Mouse (Mus musculus) embryo, embryonic 10.5 days (tissue): Measurements from ENCODE around the gene Proca1.
A peak's percentile ranks its signal among the peaks of the same experiment; 100 is the strongest.

Experiments used
- DNase-seq: peaks from one replicate; pipeline ENCODE4 v3.0.0-alpha.2; 2015; ENCODE audit warnings: low spot score

The Proca1 gene

GRCm38 (mm10) chr11:78166161-78166560, 27.0 kb upstream of the Proca1 start:
- DNase-seq = peak; percentile 20

DNA sequence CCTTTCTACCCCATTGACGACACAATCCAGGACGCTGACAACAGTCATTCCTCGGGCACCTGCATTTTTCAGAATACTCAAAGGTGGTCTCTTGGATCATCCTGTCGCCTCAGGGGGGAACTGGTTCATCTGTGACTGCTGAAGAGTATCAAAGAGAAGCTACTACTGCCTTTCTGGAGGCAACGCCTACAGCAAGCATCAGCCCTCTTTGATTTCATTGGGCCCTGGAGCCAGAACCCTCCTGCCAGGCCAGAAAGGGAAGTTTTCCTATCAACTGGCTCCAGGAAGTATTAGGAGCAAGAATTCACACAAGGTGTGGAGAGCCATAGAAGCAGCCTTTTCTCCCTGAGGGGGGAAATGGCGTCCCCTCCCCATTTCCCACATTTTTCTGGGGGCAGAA, 26.6 kb upstream of the Proca1 start:
- no peak for DNase-seq

GRCm38 (mm10) chr11:78167257-78167959, 25.8 kb upstream of the Proca1 start:
- DNase-seq = no peak

- no peak for DNase-seq
Observed at GRCm38 (mm10) chr11:78168541-78169468, 24.4 kb upstream of the Proca1 start.

DNA sequence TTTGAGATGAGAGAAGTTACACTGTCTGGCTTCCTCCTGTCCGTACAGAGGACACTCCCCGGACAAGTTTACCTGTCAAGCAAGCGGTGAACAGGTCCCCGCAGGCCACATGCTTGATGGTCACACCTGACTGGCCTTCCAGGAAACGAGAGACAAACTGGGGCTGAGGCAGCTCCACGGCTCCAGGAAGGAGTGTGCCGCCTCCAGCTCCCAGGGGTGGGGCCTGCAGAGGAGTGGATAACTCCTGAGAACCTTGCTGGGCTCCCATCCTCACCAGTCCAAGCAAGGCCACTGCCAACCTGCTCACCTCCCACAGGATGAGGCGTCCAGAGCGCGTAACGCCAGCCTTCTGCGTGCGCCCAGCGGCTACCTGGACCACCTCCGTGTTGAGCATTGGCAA, 22.9 kb upstream of the Proca1 start:
- DNase-seq = no peak

DNA sequence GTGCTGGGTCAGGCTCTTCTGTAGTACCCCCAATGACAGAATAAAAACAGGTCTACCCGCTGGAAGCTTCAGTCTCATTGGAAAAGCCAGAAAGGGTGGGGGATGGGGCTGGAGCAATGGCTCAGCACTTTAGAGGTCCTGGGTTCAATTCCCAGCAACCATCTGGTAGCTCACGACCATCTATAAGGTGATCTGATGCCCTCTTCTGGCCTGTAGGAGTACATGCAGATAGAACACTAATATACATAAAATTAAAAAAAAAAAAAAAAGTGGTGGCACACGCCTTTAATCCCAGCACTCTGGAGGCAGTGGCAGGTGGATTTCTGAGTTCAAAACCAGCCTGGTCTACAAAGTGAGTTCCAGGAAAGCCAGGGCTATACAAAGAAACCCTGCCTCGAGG, 21.9 kb upstream of the Proca1 start:
- no peak for DNase-seq

GRCm38 (mm10) chr11:78172034-78172747, 21.0 kb upstream of the Proca1 start:
- DNase-seq = peak; percentile 48

DNA sequence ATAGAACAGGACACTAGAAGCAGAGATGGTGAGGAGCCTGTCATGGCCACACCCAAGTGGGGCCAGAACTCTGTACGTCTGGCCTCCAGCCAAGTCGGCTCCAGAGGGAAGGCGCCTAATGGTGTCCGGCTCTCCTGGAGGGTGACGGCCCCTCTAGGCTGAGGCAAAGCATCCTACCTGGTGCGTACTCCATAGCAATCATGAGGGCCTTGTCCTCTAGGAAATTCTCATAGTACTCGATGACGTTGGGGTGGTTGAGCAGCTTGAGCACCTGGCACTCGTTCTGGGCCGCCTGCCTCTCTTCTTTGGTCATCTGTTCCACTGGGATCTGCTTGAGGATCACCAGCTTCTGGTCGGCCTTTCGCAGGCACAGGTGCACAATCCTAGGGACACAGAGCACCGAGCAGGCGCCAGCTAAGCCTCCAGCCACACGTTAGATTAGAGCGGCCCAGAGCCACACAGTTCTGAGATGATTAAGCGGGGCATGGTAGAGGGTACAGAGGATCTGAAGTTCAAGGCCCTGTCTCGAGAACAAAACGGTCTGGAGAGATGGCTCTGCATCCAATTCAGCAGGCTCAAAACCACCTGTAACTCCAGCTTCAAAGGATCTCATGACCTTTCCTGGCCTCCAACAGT, 20.3 kb upstream of the Proca1 start:
- no peak for DNase-seq

GRCm38 (mm10) chr11:78174506-78174905, 18.7 kb upstream of the Proca1 start:
- DNase-seq = no peak

GRCm38 (mm10) chr11:78175771-78176401, 17.3 kb upstream of the Proca1 start:
- DNase-seq = no peak

GRCm38 (mm10) chr11:78176402-78176862, 16.8 kb upstream of the Proca1 start, which contains the start of the genes Nek8 and Tlcd1:
Gene Nek8, minus strand, starts transcription at chr11:78176675.
Gene Tlcd1, plus strand, starts transcription at chr11:78176711.
- peak; percentile 97 for DNase-seq

- no peak for DNase-seq
Observed at GRCm38 (mm10) chr11:78176905-78177331, 16.3 kb upstream of the Proca1 start.

DNA sequence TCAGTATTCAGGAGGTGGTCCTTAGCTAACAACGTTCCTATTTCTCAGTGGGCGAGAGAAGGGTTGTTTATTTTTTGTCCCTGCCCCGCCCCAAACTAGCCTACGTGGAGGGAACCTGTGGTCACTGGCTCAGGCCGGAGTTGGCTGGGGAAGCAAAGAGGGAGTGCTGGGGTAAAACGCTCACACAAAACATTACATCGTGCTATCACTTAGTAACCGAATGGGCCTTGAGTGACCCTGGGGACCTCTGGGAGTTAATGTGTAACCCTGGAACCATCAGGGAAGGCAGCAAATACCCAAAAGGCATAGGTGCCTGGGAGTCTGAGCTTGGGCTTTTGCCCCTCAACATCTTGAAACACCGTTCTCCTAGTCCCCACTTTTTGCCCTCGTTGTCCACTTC, 15.8 kb upstream of the Proca1 start:
- peak; percentile 66 for DNase-seq

GRCm38 (mm10) chr11:78177903-78178858, 15.0 kb upstream of the Proca1 start:
- DNase-seq = peak; percentile 98

DNA sequence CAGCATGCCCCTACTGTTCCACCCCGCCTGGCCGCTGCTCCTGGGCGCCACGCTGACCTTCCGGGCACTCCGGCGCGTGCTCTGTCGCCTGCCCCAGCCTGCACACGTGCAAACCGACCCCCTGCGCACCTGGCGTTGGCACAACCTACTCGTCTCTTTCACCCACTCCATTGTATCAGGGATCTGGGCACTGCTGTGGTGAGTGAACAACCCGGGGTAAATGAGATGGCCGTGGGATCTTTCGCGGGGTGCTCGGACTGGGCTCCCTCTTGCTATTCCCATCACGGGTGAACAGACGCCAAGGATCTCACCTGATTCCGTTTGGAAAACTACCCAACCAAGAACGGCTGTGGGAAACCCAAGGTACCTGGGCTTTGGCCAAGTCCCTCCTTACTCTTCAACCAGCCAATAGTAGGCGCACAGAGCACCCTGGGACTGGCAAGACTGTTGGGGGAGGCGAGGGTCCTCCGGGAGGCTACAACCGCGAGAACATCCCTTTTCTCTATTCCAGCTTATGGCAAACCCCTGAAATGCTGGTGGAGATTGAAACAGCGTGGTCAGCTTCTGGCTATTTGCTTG, 14.2 kb upstream of the Proca1 start:
- peak; percentile 75 for DNase-seq

DNA sequence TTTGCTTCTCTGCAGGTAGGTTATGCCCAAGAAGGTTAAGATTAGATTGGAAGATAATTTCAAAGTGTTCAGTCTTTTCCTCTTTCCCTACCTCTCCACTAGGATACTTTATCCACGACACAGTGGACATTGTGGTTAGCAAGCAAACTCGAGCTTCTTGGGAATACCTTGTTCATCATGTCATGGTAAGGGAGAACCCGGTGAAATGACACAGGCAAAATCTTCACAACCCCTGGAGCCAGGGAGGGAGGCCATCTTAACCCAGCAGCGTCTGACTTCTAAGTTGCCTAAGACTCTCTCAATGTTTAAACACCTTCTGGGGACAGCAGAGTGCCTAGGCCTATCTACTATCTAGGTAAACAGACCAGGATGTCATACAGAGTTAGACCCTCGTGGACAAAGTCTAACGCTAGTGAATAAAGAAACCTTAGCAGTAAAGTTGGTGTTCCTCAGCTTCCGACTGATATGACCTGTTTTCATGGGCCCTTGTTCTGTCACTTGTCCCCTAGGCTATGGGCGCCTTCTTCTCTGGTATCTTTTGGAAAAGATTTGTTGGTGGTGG, 13.7 kb upstream of the Proca1 start:
- DNase-seq = peak; percentile 48

GRCm38 (mm10) chr11:78180081-78180761, 13.0 kb upstream of the Proca1 start:
- peak; percentile 19 for DNase-seq

DNA sequence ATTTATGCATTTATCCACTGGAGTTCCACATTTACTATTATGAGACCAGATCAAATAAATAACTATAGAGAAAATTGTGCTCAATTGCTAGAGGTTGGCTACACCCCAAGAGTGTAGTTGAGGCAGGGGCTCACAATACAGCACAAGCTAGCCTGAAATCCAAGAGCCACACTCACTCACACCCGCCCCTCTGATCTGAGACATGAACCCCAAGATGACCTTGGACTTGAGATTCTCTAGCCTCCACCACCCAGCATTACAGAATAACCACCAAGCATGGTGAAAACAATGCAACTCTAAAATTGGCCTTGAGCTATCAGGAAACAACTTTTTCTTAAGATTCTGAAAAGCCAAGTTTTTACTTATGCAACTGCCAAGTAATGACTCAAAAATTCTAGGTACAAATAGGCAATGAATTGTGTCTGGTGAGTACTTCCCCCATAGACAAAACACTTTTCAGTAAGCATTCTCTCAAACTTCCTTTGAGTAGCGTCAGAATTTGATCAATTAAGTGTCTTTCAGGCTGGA, 11.3 kb upstream of the Proca1 start:
- no peak for DNase-seq

- DNase-seq = no peak
Observed at GRCm38 (mm10) chr11:78182450-78182849, 10.7 kb upstream of the Proca1 start.
